Mouse (Mus musculus) C2C12 (cell line): Measurements from ENCODE around the gene Vwf.

Experiments
- CTCF ChIP-seq: IDR thresholded peaks from one replicate; pipeline ENCODE4 v1.5.1; 2011; ENCODE audit not compliant: control insufficient read depth, insufficient read depth, insufficient read length
- MYOG ChIP-seq: IDR thresholded peaks from one replicate; pipeline ENCODE4 v1.6.1; 2011; ENCODE audit not compliant: control insufficient read depth, insufficient read length; ENCODE audit errors: extremely low read depth
- USF1 ChIP-seq: IDR thresholded peaks from one replicate; pipeline ENCODE4 v1.6.1; 2011; ENCODE audit warnings: low read depth, mild to moderate bottlenecking, control low read depth, moderate library complexity

GRCm38 (mm10) chr6:125648964-125649363 is 102.4 kb downstream of the Vwf start:
- TF ChIP-seq CTCF (no peak), USF1 (no peak), MYOG (no peak)
